Mouse (Mus musculus) kidney, adult 2 months (tissue): Measurements from ENCODE around the gene Ano6.

Experiments
- CTCF ChIP-seq: fragments of 200-500 bp; conservative IDR thresholded peaks from 2 replicates; pipeline ENCODE4 v1.5.1; 2011; ENCODE audit warnings: low read depth, mild to moderate bottlenecking, control low read depth, low read length, moderate library complexity, mixed read lengths; ENCODE audit not compliant: insufficient read depth, insufficient read length
- POLR2A ChIP-seq: fragments of 200-500 bp; IDR thresholded peaks from one replicate; pipeline ENCODE4 v1.6.1; 2011; ENCODE audit warnings: low read depth, low read length, control low read depth

DNA sequence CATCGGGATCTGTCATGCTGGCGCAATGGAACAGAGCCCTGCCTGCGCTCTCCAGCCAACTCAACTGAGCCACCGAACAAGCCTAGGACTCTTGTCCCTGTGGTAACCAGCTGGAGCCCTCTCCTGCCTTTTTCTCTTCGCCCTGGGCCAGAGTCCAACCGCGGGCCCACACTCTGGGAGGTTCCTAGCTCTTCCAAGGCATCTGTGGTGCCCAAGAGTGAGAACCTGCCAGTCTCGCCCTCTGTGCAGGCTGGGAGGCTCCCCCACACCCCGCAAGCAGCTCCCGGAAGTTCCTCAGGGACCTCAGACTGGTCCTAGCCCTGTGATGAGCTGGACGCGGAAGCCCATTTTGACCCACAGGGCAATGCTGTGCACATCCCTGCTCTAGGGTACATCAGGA is 29.5 kb downstream of the Ano6 start:
- TF ChIP-seq POLR2A = no peak
- TF ChIP-seq CTCF = no peak
